Mouse (Mus musculus): ENCODE measurements at regions not wholly inside any gene's neighbourhood (a gene's known extent, or its start where the extent isn't known, plus 50 kb on each side); places are given as distances from the start of the nearest gene placed in this dataset.

DNA sequence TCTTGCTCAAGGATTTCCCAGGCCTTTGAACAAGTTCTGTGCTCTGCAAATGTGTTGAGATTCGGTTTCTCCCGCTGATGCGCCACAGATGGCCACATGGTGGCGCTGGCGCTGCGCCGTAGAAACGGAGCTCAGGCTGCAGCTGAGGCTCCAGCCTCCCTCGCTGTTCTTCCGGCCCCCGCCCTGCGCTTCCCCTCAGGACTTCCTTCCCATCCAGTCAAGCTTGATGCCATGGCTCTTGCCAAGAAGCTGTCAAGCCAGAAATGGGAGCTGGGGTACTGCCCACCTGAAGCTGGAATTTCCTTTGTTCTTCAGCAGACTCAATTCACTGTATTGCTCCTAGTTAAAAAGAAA is 263.9 kb downstream of the Mpdz start:
- peak; percentile 89 for DNase-seq (ENCODE audit: low spot score)

DNA sequence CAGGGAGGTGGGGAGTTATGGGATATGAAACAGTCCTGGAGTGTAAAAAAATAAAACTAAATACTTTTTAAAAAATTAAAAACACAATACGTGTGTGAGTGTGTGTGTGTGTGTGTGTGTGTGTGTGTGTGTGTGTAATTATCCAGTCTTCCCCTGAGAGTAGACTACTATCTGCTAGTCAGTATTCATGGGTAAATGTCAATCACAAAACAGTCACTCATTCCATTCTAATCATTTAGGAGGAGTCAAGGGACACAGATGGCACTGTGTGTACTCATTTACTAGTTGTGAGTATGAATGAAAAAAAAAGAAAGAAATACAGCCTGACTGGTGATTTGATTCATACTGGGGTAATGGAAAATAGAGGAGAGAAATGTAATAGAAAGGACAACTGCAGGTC is 226.5 kb downstream of the Mpdz start:
- DNase-seq (ENCODE audit: low spot score) = no peak

GRCm38 (mm10) chr4:81217979-81218378 is 224.6 kb downstream of the Mpdz start:
- DNase-seq (ENCODE audit: low spot score) = peak; percentile 20

- no peak for DNase-seq (ENCODE audit: low spot score)
Measured at GRCm38 (mm10) chr4:81222034-81222433, 220.6 kb downstream of the Mpdz start.

GRCm38 (mm10) chr4:81222468-81223175 is 220.0 kb downstream of the Mpdz start:
- no peak for DNase-seq (ENCODE audit: low spot score)
